Comparison of ENCODE assay signal across 10 mouse cellular contexts in the genomic region with DNA sequence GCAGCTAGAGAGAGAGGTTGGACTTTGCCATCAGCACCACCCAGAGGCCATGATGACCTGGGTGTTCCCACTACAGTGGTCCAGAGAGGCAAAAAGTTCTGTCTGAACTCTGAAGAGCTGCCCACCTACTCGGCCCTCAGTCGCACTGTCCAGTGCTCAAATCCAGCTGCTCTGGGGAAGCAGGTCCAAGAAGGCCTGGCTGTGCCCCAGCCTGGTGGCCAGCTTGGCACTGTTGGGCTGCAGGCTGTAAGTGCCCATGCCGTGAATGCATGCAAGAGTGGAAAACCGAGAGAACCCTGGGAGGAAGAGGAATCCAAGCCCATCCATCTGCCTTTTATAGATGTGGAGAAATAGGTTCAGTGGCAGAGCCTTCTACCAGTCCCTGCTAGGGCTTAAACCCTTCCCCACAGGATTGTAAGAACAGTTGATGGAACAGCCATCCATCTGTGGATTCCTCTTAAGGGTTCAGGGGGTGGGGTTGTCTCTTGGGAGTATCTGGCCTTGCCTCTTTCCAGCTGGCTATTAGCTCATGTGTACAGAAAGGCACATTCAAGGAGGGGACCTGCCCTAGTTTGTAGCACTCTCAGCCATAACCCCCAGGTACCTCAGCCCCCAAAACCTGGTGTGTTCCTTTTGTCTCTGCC. TPM values are rescaled to one million over a fixed set of nuclear protein-coding genes. Genes with fewer than 3 reads are reported as not detected.
DNase-seq lines count a peak whose midpoint lies in the region; ATAC-seq and TF ChIP-seq lines count a peak whose summit lies in the region.
"Had no signal": no experiment of that assay in that cellular context is flagged by ENCODE, and none has a peak within 500 bp of the region (broad histone marks: within the 10 kb centered on the region; RNA-seq: fewer than 3 reads in every experiment).

No protein-coding gene starts in this region.

- H3K36me3 ChIP-seq in liver, embryonic 12.5 days, result no peaks in the 10 kb centered on the region
- H3K36me3 ChIP-seq in liver, postnatal 0 days (replicated peaks; ENCODE audit: insufficient read depth, low read length), result no peaks in the 10 kb centered on the region
- H3K36me3 ChIP-seq in hindbrain, postnatal 0 days (ENCODE audit: insufficient read depth, low read length), result no peaks in the 10 kb centered on the region

- no peak for ATAC-seq in liver, embryonic 12.5 days
- ATAC-seq in liver, postnatal 0 days, result no peak
- no peak for ATAC-seq in hindbrain, postnatal 0 days

- H3K4me2 ChIP-seq in liver, embryonic 12.5 days, result peak overlapping the region; percentile 13; the same call in 1 of the 2 replicates
- no peak overlapping the region for H3K4me2 ChIP-seq in liver, postnatal 0 days (ENCODE audit: low read depth, low read length)
- 0 out of 2 replicates have a peak overlapping the region, but pooled peaks have one; percentile 13 for H3K4me2 ChIP-seq in hindbrain, postnatal 0 days (ENCODE audit: low read depth, low read length)

- H3K27ac ChIP-seq in liver, embryonic 12.5 days, result no peak overlapping the region
- H3K27ac ChIP-seq in liver, postnatal 0 days (ENCODE audit: low read depth), result no peak overlapping the region
- H3K27ac ChIP-seq in hindbrain, postnatal 0 days, result no peak overlapping the region

- no peaks in the 10 kb centered on the region for H3K9me3 ChIP-seq in liver, embryonic 12.5 days (replicated peaks)
- H3K9me3 ChIP-seq in liver, postnatal 0 days (ENCODE audit: low read length), result no peaks in the 10 kb centered on the region
- H3K9me3 ChIP-seq in hindbrain, postnatal 0 days (ENCODE audit: low read length), result no peaks in the 10 kb centered on the region

- H3K4me1 ChIP-seq in liver, embryonic 12.5 days, result peaks cover 21% of the 10 kb centered on the region
- no peaks in the 10 kb centered on the region for H3K4me1 ChIP-seq in liver, postnatal 0 days (ENCODE audit: insufficient read depth)
- H3K4me1 ChIP-seq in hindbrain, postnatal 0 days (ENCODE audit: insufficient read depth, low read length), result peaks cover 11% of the 10 kb centered on the region

- H3K4me3 ChIP-seq in liver, embryonic 12.5 days, result no peak overlapping the region
- no peak overlapping the region for H3K4me3 ChIP-seq in liver, postnatal 0 days (ENCODE audit: low read depth, low read length)
- no peak overlapping the region for H3K4me3 ChIP-seq in hindbrain, postnatal 0 days (ENCODE audit: low read length)
- H3K4me3 ChIP-seq: erythroblast, embryonic 14.5 days had no signal

- H3K9ac ChIP-seq in liver, embryonic 12.5 days, result 0 out of 2 replicates have a peak overlapping the region, but pooled peaks have one; percentile 9
- H3K9ac ChIP-seq in liver, postnatal 0 days (replicated peaks), result no peak overlapping the region
- H3K9ac ChIP-seq in hindbrain, postnatal 0 days (replicated peaks; ENCODE audit: low read length), result no peak overlapping the region

- no peak for TF ChIP-seq CTCF in liver, postnatal 0 days (IDR thresholded peaks at IDR 0.05; ENCODE audit: low read depth)
- peak; percentile 10; the same call in 1 of the 2 replicates for TF ChIP-seq CTCF in hindbrain, postnatal 0 days (IDR thresholded peaks at IDR 0.05; ENCODE audit: low read depth)

- DNase-seq in liver, postnatal 0 days, result no peak
- peak; percentile 38 to 51 for DNase-seq in gastrocnemius, adult 8-10 months (ENCODE audit: low spot score in 2 of 2)
- DNase-seq in hindbrain, postnatal 0 days (ENCODE audit: low spot score), result no peak
- peak; percentile 66 for DNase-seq in skeletal muscle tissue, adult 2 months (ENCODE audit: low read depth, low spot score)
- DNase-seq in thymus, postnatal 4 days, result no peak
- DNase-seq in kidney, adult 18-20 months, result no peak
- DNase-seq in adipocyte (ENCODE audit: low spot score), result no peak

- 60% methylated on average over 4 of the region's 4 CpGs for WGBS in liver, embryonic 12.5 days (ENCODE audit: insufficient replicate concordance)
- 62% methylated on average over 4 of the region's 4 CpGs for WGBS in liver, postnatal 0 days (ENCODE audit: insufficient replicate concordance)
- WGBS in hindbrain, postnatal 0 days, result 38% methylated on average over 4 of the region's 4 CpGs

- no peak for TF ChIP-seq EP300 in liver, postnatal 0 days (IDR thresholded peaks at IDR 0.05; ENCODE audit: low read depth)

- peaks cover 42% of the 10 kb centered on the region for H3K27me3 ChIP-seq in liver, embryonic 12.5 days (replicated peaks)
- H3K27me3 ChIP-seq in liver, postnatal 0 days (ENCODE audit: insufficient read depth, low read length), result no peaks in the 10 kb centered on the region
- no peaks in the 10 kb centered on the region for H3K27me3 ChIP-seq in hindbrain, postnatal 0 days (ENCODE audit: insufficient read depth, low read length)

RNA-seq across cellular contexts. Expression of a gene that starts 2.1 kb away (rescaled TPM):
- polyA plus RNA-seq in liver, embryonic 12.5 days (2016; fragmentation: Nextera tagmentation; extraction: Ambion mirVana), result 0.23 TPM in 2 replicates
- 0.12 and 0.21 TPM in 2 replicates for polyA plus RNA-seq in liver, postnatal 0 days (2015; fragmentation: Nextera tagmentation; extraction: Ambion mirVana)
- 1 to 10 TPM in 3 of 4 experiments, under 1 TPM in 1; 0.83 to 2.9 (median 1.7) TPM for total RNA-seq in gastrocnemius, adult 8-10 months (2022)
- 8.4 and 10.1 TPM in 2 replicates for total RNA-seq in hindbrain, postnatal 0 days (2014; rRNA removed)
- 7.8 and 8.1 TPM in 2 replicates for polyA plus RNA-seq in hindbrain, postnatal 0 days (2015; fragmentation: Nextera tagmentation; extraction: Ambion mirVana)
- total RNA-seq: MEL had no signal
- polyA plus RNA-seq: erythroblast, embryonic 14.5 days had no signal

RNA-seq across cellular contexts. Expression of a gene that starts 46.9 kb away (rescaled TPM):
- 6.4 and 7.6 TPM in 2 replicates for polyA plus RNA-seq in liver, embryonic 12.5 days (2016; fragmentation: Nextera tagmentation; extraction: Ambion mirVana)
- polyA plus RNA-seq in liver, postnatal 0 days (2015; fragmentation: Nextera tagmentation; extraction: Ambion mirVana), result 11.7 and 14.9 TPM in 2 replicates
- total RNA-seq in gastrocnemius, adult 8-10 months (2022), result 100 to 1,000 TPM; 279 to 336 (median 292) TPM
- total RNA-seq in hindbrain, postnatal 0 days (2014; rRNA removed), result 4.8 and 9.5 TPM in 2 replicates
- 6.5 and 6.7 TPM in 2 replicates for polyA plus RNA-seq in hindbrain, postnatal 0 days (2015; fragmentation: Nextera tagmentation; extraction: Ambion mirVana)

Comparison
In these comparisons a context has a peak if more than half of its experiments do, and no peak if none do; other contexts are left out.
1. DNase-seq: peak in gastrocnemius, adult 8-10 months (2 of 2) and skeletal muscle tissue, adult 2 months (single experiment); none in liver, postnatal 0 days (single experiment), hindbrain, postnatal 0 days (single experiment), thymus, postnatal 4 days (single experiment), kidney, adult 18-20 months (single experiment) and adipocyte (single experiment).